Mouse (Mus musculus): ENCODE measurements around the gene Fxr1. TPM values are rescaled to one million over a fixed set of nuclear protein-coding genes. Genes with fewer than 3 reads are reported as not detected.

Fxr1 gene
- total RNA-seq, 2 experiments from 2014 or later = 48.0 to 83.4 TPM

Other genes starting within 250 kb of the Fxr1 start
- gene Ttc14, start 220.1 kb upstream of the Fxr1 start, total RNA-seq (2015; ENCODE audit: low replicate concordance) = 34.0 and 37.8 TPM in 2 replicates
- gene Ttc14, start 220.1 kb upstream of the Fxr1 start, total RNA-seq (2017; ENCODE audit: low replicate concordance) = 48.7 and 78.9 TPM in 2 replicates
- gene Ccdc39, start 175.6 kb upstream of the Fxr1 start, total RNA-seq (2015; ENCODE audit: low replicate concordance) = not detected in 2 replicates
- gene Ccdc39, start 175.6 kb upstream of the Fxr1 start, total RNA-seq (2017; ENCODE audit: low replicate concordance) = 0.17 TPM in 1 of 2 replicates, not detected in the other
- gene Dnajc19, start 61.4 kb downstream of the Fxr1 start, total RNA-seq (2015; ENCODE audit: low replicate concordance) = 19.4 and 27.5 TPM in 2 replicates
- 22.7 and 36.1 TPM in 2 replicates for gene Dnajc19, start 61.4 kb downstream of the Fxr1 start, total RNA-seq (2017; ENCODE audit: low replicate concordance)